Mouse (Mus musculus): ENCODE results near the gene Aimp2. TPM values are rescaled to one million over a fixed set of nuclear protein-coding genes. Genes with fewer than 3 reads are reported as not detected.

Gene Aimp2
- total RNA-seq, 2 experiments from 2014 or later = 31.6 to 34.8 TPM

GRCm38 (mm10) chr5:143906429-143906828 lies 3.2 kb downstream of the Aimp2 start:
- intact Hi-C loops (cut with DNase I) = no loop called here
- DNase-seq (ENCODE audit: low spot score in 2 of 2) = no peak

GRCm38 (mm10) chr5:143903813-143904212 lies 5.8 kb downstream of the Aimp2 start:
- DNase-seq (ENCODE audit: low spot score in 2 of 2) = no peak
- intact Hi-C loops (cut with DNase I) = no loop called here

GRCm38 (mm10) chr5:143902111-143902510 lies 7.5 kb downstream of the Aimp2 start:
- DNase-seq (ENCODE audit: low spot score in 2 of 2) = no peak
- intact Hi-C loops (cut with DNase I) = no loop called here

- DNase-seq (ENCODE audit: low spot score in 2 of 2) = no peak
- intact Hi-C loops (cut with DNase I) = no loop called here
These were observed 11.9 kb downstream of the Aimp2 start, which contains the start of gene Ankrd61 for GRCm38 (mm10) chr5:143897635-143898330. Gene Ankrd61, minus strand, starts transcription at chr5:143897685.

GRCm38 (mm10) chr5:143893396-143893795 lies 16.3 kb downstream of the Aimp2 start:
- no peak for DNase-seq (ENCODE audit: low spot score in 2 of 2)
- intact Hi-C loops (cut with DNase I) = no loop called here

- no peak for DNase-seq (ENCODE audit: low spot score in 2 of 2)
These were observed 17.3 kb downstream of the Aimp2 start for GRCm38 (mm10) chr5:143892255-143892886.

GRCm38 (mm10) chr5:143890741-143891140 lies 18.9 kb downstream of the Aimp2 start:
- intact Hi-C loops (cut with DNase I) = no loop called here
- no peak for DNase-seq (ENCODE audit: low spot score in 2 of 2)

More at GRCm38 (mm10) chr5:143892255-143892886, 17.3 kb downstream of the Aimp2 start:
- intact Hi-C loops (cut with DNase I) = no loop called here

- intact Hi-C loops (cut with DNase I) = no loop called here
These were observed 24.4 kb downstream of the Aimp2 start for GRCm38 (mm10) chr5:143885274-143885673.

GRCm38 (mm10) chr5:143874571-143874970 lies 35.1 kb downstream of the Aimp2 start:
- DNase-seq (ENCODE audit: low spot score in 2 of 2) = no peak
- intact Hi-C loops (cut with DNase I) = no loop called here

More at GRCm38 (mm10) chr5:143885274-143885673, 24.4 kb downstream of the Aimp2 start:
- no peak for DNase-seq (ENCODE audit: low spot score in 2 of 2)

- no peak for DNase-seq (ENCODE audit: low spot score in 2 of 2)
- intact Hi-C loops (cut with DNase I) = no loop called here
These were observed 38.0 kb downstream of the Aimp2 start for GRCm38 (mm10) chr5:143871547-143872169.

Other genes starting within 250 kb of the Aimp2 start
- 10 to 100 TPM; 21.7 to 27.1 TPM for gene Usp42, start 177.6 kb downstream of the Aimp2 start, total RNA-seq (2021)
- 10 to 100 TPM; 44.9 to 45.1 TPM for gene Eif2ak1, start 92.1 kb downstream of the Aimp2 start, total RNA-seq (2021)
- gene Ankrd61, start 12.2 kb downstream of the Aimp2 start, total RNA-seq (2021) = not detected
- gene Pms2, start 117 bp upstream of the Aimp2 start, total RNA-seq (2021) = 10 to 100 TPM; 17.4 to 18.1 TPM
- 1 to 10 TPM in 1 of 2 experiments, not detected in 1; 1.3 TPM for gene Gm42421, start 18.3 kb upstream of the Aimp2 start, total RNA-seq (2021)
- gene Rsph10b, start 23.2 kb upstream of the Aimp2 start, total RNA-seq (2021) = 1 to 10 TPM; 4.0 to 5.3 TPM
- gene Ccz1, start 105.0 kb upstream of the Aimp2 start, total RNA-seq (2021) = 10 to 100 TPM; 43.0 to 45.0 TPM
- gene Ocm, start 116.8 kb upstream of the Aimp2 start, total RNA-seq (2021) = 1 to 10 TPM; 2.2 to 3.8 TPM
- 100 to 1,000 TPM; 163 to 182 TPM for gene Lmtk2, start 190.6 kb upstream of the Aimp2 start, total RNA-seq (2021)